Mouse (Mus musculus) midbrain, embryonic 14.5 days (tissue): Measurements from ENCODE around the gene Csde1. TPM values are rescaled to one million over a fixed set of nuclear protein-coding genes. Genes with fewer than 3 reads are reported as not detected.

Experiments
- ATAC-seq: fragments of 200-750 bp; cut with Nextera tagmentation; 2 replicates; pipeline ENCODE4 v1.8.0; 2017; ENCODE audit warnings: moderate number of reproducible peaks, moderate library complexity; ENCODE audit not compliant: low FRiP score, low TSS enrichment
- DNase-seq: peaks from one replicate; pipeline ENCODE4 v3.0.0-alpha.2; 2015
- H3K27ac ChIP-seq: fragments of 300-500 bp; sonication (generic); replicated peaks from 2 replicates; pipeline ENCODE4 v1.5.1; 2014; ENCODE audit warnings: mild to moderate bottlenecking, low read depth, low read length, moderate library complexity
- H3K27me3 ChIP-seq: fragments of 300-500 bp; sonication (generic); 2 replicates; pipeline ENCODE4 v1.6.1; 2014; ENCODE audit warnings: low read length, control low read depth, mixed read lengths; ENCODE audit not compliant: control insufficient read depth, insufficient read depth
- H3K36me3 ChIP-seq: fragments of 300-500 bp; sonication (generic); 2 replicates; pipeline ENCODE4 v1.6.1; 2014; ENCODE audit warnings: low read length, control low read depth; ENCODE audit not compliant: control insufficient read depth, insufficient read depth
- H3K4me1 ChIP-seq: fragments of 300-500 bp; sonication (generic); 2 replicates; pipeline ENCODE4 v1.6.1; 2014; ENCODE audit warnings: mild to moderate bottlenecking, antibody characterized with exemption, low read length, control low read depth; ENCODE audit not compliant: control insufficient read depth, insufficient read depth
- H3K4me2 ChIP-seq: fragments of 300-500 bp; sonication (generic); 2 replicates; pipeline ENCODE4 v1.6.1; 2014; ENCODE audit warnings: mild to moderate bottlenecking, low read length, moderate library complexity
- H3K4me3 ChIP-seq: fragments of 300-500 bp; sonication (generic); replicated peaks from 2 replicates; pipeline ENCODE4 v1.5.1; 2014; ENCODE audit warnings: low read depth, low read length
- H3K9ac ChIP-seq: fragments of 300-500 bp; sonication (generic); replicated peaks from 2 replicates; pipeline ENCODE4 v1.6.1; 2014; ENCODE audit warnings: mild to moderate bottlenecking, low read length, moderate library complexity
- H3K9me3 ChIP-seq: fragments of 300-500 bp; sonication (generic); 2 replicates; pipeline ENCODE4 v1.6.1; 2016; ENCODE audit warnings: low read length, control low read depth, mixed read lengths; ENCODE audit not compliant: control insufficient read depth
- WGBS: fragments of 180-500 bp; shearing (Covaris S2); extraction: QIAGEN DNeasy Blood & Tissue Kit; methylation state at CpG from one replicate; pipeline ENCODE4 v1.1.7; 2014; 5-methylcytosine and 5-hydroxymethylcytosine counted together
- polyA plus RNA-seq: library from polyadenylated mRNA; unstranded; fragments of >200 nt; fragmentation: Nextera tagmentation; extraction: Ambion mirVana; gene quantifications from 2 replicates; pipeline ENCODE4 v1.2.1, GENCODE M21; 2014

Csde1 gene
- polyA plus RNA-seq, 1 experiment from 2014 or later: 554 TPM

DNA sequence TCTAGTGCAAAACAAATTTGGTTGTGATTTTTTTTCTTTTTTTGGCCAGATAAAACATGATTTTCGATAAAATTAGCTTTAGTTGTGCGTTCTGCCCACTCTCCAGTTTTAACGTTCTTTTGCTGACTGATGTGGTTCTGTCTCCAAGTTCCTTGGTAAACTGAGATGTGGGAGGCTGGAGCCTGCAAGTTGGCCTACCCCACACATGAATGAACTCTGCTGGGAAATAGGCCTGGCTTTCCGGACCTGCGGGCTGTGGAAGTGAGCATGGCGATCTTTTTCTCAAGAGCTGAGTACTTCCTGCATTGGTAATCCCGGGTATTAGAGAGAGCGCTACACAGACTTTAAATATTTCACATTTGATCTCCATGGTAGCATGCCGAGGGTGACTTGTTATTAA, 55.6 kb downstream of the Csde1 start:
- no peak for DNase-seq
- Histone ChIP-seq H3K9me3 (no peaks in the 10 kb centered on the region), H3K27ac (no peak overlapping the region), H3K27me3 (no peaks in the 10 kb centered on the region), H3K4me3 (no peak overlapping the region), H3K4me1 (no peaks in the 10 kb centered on the region), H3K9ac (no peak overlapping the region), H3K36me3 (no peaks in the 10 kb centered on the region), H3K4me2 (no peak overlapping the region)
- no peak for ATAC-seq
- WGBS: 86% methylated on average over 9 of the region's 9 CpGs

DNA sequence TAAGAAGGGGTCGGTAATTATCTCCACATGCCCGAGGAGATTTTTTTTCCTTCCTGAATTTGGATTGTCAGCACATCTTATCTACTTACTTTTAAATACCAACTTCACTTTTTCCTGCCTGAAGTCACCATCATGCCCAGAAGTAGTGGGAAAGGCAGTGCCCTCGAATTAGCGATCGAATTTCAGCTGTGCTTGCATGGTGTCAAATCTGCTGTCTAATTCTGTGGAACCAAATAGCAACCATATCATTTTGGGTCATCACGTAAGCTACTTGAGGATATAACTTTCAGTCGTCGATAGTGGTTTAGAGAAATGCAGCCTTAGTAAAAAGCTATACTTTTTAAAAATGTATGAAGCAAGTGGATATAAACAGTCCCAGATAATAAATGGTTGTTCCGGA, 56.2 kb downstream of the Csde1 start:
- 93% methylated on average over 9 of the region's 9 CpGs for WGBS
- no peak for ATAC-seq

GRCm38 (mm10) chr3:103079301-103079700, 59.1 kb downstream of the Csde1 start:
- DNase-seq (no peak), ATAC-seq (no peak)
- no peak overlapping the region for H3K4me2 ChIP-seq
- 86% methylated on average over 9 of the region's 9 CpGs for WGBS
- no peaks in the 10 kb centered on the region for H3K27me3 ChIP-seq
- no peaks in the 10 kb centered on the region for H3K9me3 ChIP-seq
- no peak overlapping the region for H3K27ac ChIP-seq
- no peaks in the 10 kb centered on the region for H3K36me3 ChIP-seq
- H3K9ac ChIP-seq: no peak overlapping the region
- H3K4me1 ChIP-seq: no peaks in the 10 kb centered on the region
- H3K4me3 ChIP-seq: no peak overlapping the region

More for the DNA sequence above, 56.2 kb downstream of the Csde1 start:
- no peak overlapping the region for H3K9ac ChIP-seq
- no peaks in the 10 kb centered on the region for H3K4me1 ChIP-seq
- H3K4me3 ChIP-seq: no peak overlapping the region
- no peak for DNase-seq
- H3K9me3 ChIP-seq: no peaks in the 10 kb centered on the region
- no peaks in the 10 kb centered on the region for H3K27me3 ChIP-seq
- no peak overlapping the region for H3K4me2 ChIP-seq
- H3K36me3 ChIP-seq: no peaks in the 10 kb centered on the region
- no peak overlapping the region for H3K27ac ChIP-seq

DNA sequence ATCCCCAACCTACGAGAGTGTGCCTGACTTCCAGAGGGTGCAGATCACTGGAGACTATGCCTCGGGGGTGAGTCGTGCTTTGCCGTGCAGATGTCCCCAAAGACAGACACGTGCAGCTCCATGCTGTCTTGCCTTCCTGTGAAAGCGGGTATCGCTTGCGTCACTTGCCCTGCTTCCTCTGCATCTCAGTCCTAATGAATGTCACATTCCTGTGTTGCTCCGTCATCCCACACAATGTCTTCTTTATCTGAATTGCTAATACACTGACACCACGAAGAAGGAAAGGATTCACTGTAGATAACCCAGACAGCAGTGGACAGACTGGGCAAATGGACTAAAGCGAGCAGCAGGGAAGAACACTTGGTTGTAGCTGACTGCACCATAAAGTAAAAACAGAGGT, 60.8 kb downstream of the Csde1 start:
- Histone ChIP-seq H3K9me3 (no peaks in the 10 kb centered on the region), H3K27me3 (no peaks in the 10 kb centered on the region), H3K27ac (no peak overlapping the region), H3K36me3 (no peaks in the 10 kb centered on the region), H3K4me3 (no peak overlapping the region), H3K4me1 (no peaks in the 10 kb centered on the region), H3K4me2 (no peak overlapping the region), H3K9ac (no peak overlapping the region)
- 56% methylated on average over 11 of the region's 11 CpGs for WGBS
- DNase-seq: no peak
- no peak for ATAC-seq

DNA sequence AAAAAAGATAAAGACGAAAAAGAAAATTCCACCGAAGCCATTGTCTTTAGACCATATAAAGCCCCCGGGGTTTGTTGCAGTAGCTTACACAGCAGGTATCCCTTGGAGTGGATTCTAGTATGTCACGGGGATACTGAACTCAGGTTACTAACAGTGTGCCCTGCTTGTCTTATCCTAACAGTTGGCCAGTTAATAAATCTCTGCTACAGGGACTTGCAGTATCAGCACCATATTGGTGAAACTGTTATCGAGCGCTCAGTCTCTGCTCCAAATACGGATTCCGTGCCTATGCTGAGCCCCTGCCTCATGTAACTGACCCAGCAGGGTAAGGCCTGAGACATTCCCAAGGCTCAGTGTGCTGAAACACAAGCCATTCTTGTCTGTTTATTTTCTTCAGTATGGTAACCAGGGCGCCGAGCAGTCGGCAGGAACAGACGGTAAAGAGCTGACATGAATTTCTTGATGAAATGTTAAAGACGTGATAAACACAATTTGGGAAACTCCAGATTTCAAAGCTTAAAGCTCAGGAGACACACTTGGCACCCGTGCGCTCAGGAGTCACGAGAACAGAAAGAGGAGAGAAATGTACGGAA, 61.7 kb downstream of the Csde1 start:
- no peak overlapping the region for H3K4me2 ChIP-seq
- H3K9ac ChIP-seq: no peak overlapping the region
- H3K4me3 ChIP-seq: no peak overlapping the region
- H3K9me3 ChIP-seq: no peaks in the 10 kb centered on the region
- no peaks in the 10 kb centered on the region for H3K4me1 ChIP-seq
- DNase-seq (no peak), ATAC-seq (no peak)
- WGBS: 88% methylated on average over 17 of the region's 17 CpGs
- no peak overlapping the region for H3K27ac ChIP-seq
- H3K36me3 ChIP-seq: no peaks in the 10 kb centered on the region
- no peaks in the 10 kb centered on the region for H3K27me3 ChIP-seq

- Histone ChIP-seq H3K27me3 (no peaks in the 10 kb centered on the region), H3K4me2 (no peak overlapping the region), H3K9me3 (no peaks in the 10 kb centered on the region), H3K9ac (no peak overlapping the region), H3K4me3 (no peak overlapping the region), H3K27ac (no peak overlapping the region), H3K4me1 (no peaks in the 10 kb centered on the region), H3K36me3 (no peaks in the 10 kb centered on the region)
- 94% methylated on average over 5 of the region's 5 CpGs for WGBS
- DNase-seq (no peak), ATAC-seq (no peak)
Measured at GRCm38 (mm10) chr3:103082761-103083160, 62.5 kb downstream of the Csde1 start.

GRCm38 (mm10) chr3:103085986-103086385, 65.8 kb downstream of the Csde1 start:
- H3K9ac ChIP-seq: no peak overlapping the region
- no peaks in the 10 kb centered on the region for H3K27me3 ChIP-seq
- 85% methylated on average over 3 of the region's 3 CpGs for WGBS
- no peak overlapping the region for H3K4me3 ChIP-seq
- H3K4me2 ChIP-seq: no peak overlapping the region
- no peaks in the 10 kb centered on the region for H3K9me3 ChIP-seq
- DNase-seq (no peak), ATAC-seq (no peak)
- H3K36me3 ChIP-seq: no peaks in the 10 kb centered on the region
- no peaks in the 10 kb centered on the region for H3K4me1 ChIP-seq
- no peak overlapping the region for H3K27ac ChIP-seq

DNA sequence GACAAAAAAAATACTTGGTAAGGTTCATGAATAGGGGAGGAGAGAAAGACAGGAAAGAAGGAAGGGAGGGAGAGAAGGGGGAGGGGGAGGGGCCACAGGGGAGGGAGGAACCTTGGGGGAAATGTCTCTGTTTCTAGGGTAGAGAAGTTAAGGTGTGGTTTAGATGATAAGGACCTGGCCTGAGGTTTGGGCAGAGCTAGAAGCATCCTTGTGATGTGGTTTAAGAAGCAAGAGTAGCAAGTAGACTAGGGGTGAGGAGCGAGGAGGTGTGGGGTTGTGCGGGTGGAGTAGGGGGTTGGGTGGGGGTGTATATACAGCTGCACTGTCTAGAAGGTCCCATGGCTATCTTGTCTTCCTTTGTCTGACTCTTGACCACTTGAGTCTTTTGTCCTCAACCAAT, 71.5 kb downstream of the Csde1 start:
- no peaks in the 10 kb centered on the region for H3K36me3 ChIP-seq
- H3K27me3 ChIP-seq: no peaks in the 10 kb centered on the region
- no peaks in the 10 kb centered on the region for H3K4me1 ChIP-seq
- 96% methylated on average over 2 of the region's 2 CpGs for WGBS
- no peak overlapping the region for H3K9ac ChIP-seq
- H3K4me2 ChIP-seq: no peak overlapping the region
- no peak for DNase-seq
- H3K9me3 ChIP-seq: no peaks in the 10 kb centered on the region
- no peak overlapping the region for H3K4me3 ChIP-seq
- H3K27ac ChIP-seq: no peak overlapping the region
- ATAC-seq: no peak

DNA sequence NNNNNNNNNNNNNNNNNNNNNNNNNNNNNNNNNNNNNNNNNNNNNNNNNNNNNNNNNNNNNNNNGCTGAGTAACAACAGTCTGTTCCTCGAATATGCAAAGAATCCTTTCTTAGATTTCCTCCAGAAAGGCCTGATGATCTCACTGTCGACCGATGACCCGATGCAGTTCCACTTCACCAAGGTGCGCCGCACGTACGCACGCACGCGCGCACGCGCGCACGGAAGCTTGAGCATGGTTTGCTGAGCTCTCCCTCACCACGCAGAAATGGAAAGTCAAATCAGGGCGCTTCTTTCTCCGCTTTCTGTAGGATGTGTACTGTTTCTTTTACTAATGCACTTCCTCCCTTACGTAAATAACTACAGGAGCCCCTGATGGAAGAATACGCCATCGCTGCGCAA, 78.4 kb downstream of the Csde1 start:
- Histone ChIP-seq H3K4me2 (no peak overlapping the region), H3K4me3 (no peak overlapping the region), H3K36me3 (no peaks in the 10 kb centered on the region), H3K9me3 (no peaks in the 10 kb centered on the region), H3K4me1 (peaks cover 4% of the 10 kb centered on the region; the same call in 1 of the 2 replicates), H3K27me3 (peaks cover 15% of the 10 kb centered on the region), H3K27ac (no peak overlapping the region), H3K9ac (no peak overlapping the region)
- DNase-seq (no peak), ATAC-seq (no peak)
- WGBS: 79% methylated on average over 23 of the region's 23 CpGs
